Mouse (Mus musculus) cerebellum, adult 9-10 months (tissue): ENCODE data around the gene Qtrt1.

Experiments used
- DNase-seq: peaks from one replicate; pipeline ENCODE4 v3.0.0; 2022

Qtrt1 gene

DNA sequence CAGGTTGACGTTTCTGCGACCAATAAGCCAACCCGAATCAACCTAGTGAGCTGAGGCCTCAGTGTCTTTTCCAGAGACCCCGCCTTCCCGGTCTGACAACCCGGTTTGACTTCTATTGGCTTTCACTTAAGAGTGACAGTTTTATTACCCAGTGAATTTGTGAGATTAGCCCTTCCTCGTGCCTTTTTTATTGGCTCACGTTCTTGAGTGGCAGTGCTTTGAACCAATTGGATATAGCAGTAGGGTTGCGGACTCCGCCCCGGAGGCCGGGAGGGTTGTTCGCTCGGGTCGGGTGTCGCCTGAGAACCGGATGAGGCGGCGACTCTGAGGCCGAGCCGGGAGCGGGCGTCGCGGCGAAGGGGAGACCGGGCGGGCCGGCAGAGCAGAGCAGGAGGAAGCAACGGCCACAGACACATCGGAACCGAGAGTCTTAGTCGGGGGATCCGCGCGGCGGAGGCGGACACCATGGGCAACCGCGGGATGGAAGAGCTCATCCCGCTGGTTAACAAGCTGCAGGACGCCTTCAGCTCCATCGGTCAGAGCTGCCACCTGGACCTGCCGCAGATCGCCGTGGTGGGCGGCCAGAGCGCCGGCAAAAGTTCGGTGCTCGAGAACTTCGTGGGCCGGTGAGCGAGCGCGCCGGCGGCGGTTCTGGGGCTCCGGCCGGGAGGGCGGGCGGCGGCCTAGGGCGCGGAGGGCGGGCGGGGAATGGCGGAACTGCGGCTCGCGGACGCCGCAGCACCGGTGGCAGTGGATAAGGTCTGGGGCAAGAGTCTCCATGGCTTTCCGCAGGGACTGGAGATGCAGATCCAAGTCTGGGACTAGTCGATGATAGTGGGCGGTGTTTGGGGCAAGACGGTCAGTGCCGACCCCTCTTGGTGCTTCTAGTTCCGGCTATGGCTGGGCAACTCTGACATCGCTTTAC, 13.3 kb downstream of the Qtrt1 start, which contains the start of gene Dnm2:
TSS of gene Dnm2 (plus strand) at position 278 of the 925 bp plus-strand sequence.
- DNase-seq = peak; percentile 100

DNA sequence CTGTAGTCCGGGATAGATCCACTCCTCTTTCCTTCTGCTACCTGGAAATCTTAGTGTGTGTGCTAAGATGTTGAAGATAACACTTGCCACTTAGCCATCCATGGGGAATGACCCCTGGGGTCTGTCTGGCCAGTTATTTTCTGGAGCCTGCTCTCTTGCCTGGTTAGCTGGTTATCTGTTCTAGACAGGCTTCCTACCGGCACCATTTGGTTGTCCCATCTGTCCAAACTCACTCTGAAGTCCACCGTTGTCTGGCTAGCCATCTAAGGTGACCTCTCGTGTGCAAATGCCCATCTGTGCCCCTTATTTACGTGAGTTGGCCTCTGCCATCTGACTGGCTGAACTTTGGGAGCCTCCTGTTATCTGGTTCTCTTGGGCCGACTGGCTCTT, 13.9 kb downstream of the Qtrt1 start:
- peak; percentile 74 for DNase-seq

DNA sequence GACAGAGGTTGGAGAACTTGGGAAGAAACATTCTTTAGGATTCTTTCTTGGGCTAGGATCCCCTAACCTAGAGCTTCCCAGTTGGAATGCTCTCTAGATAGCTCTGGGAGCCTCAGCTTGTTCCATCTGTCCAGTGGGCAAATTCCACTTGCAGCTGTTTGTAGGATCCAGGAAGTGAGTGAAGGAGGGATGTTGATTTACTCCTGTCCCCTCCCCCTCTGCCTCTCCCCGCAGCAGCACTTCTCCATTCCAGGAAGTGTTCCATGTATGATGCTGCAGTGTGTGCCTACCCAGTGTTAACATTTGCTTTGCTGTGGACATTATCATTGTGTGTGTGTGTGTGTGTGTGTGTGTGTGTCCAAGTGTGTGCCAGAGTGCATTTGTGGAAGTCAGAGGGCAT, 14.4 kb downstream of the Qtrt1 start:
- no peak for DNase-seq

DNA sequence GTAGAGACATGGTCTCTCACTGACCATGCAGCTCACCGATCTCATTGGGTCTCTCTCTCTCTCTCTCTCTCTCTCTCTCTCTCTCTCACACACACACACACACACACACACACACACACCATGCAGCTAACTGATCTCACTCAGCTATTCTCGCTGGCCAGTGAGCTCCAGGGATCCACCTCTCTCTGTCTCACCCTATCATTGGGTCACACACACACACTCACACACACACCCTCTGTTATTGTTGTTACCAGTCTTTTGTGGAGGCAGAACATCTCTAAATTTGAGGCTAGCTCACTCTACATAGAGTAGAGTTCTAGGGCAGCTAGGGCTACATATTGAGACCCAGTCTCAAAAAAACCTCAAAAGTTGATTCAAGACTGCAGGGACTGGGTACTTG, 14.9 kb downstream of the Qtrt1 start:
- no peak for DNase-seq

DNA sequence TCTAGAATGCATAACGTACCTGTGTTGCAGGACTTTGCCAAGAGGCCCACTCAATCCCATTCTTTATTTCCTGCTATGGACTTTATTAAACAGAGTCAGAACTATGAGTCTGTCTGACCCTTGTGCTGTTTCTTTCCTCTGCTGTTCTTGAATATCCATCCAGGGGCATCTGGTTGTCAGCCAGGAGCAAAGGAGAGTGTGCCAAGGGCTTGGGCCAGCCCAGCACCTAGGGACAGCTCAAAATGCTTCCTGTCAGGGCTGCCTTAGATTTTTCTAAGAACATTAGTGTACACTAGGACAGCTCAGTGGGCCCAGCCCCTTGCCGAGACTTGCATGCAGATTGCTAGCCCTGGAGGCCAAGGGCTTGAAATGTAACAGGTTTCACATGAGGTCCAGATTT, 16.1 kb downstream of the Qtrt1 start:
- DNase-seq = peak; percentile 71

DNA sequence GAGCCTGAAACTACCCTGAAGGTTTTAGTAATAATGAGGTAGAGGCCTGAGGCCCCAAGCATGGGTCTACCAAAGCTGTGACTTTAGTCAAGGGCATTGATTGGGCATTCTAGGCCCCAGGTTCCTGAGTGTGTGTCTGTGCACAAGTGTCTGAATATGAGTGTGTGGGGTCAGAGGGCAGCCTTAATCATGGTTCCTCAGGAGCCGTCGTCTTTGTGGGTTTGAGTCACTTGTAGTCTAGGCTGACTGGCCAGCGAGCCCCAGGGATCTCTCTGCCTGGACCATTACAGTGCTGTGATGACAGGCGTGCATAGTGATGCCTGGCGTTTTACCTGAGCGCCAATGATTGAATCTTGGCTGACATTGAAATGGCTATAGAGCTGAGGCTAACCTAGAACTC, 16.5 kb downstream of the Qtrt1 start:
- no peak for DNase-seq

DNA sequence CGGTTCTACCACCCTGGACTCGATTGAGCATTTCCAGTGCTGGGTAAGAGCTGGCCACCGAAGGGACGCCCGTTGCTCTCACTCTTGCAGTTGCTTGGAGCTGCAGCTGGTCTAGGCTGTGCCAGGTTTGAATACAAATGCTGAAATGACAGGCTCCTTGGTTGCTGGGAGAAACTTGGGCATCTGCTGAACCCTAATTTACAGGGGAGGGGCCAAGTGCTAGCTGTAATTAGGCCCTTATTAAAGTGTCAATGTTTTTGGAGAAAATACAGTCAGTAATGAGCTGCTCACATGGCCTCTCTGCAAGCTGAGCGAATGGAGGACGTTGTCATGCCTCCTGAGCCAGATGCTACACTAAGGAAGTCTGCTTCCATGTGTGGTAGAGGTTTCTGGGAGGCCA, 19.1 kb downstream of the Qtrt1 start:
- DNase-seq = no peak

DNA sequence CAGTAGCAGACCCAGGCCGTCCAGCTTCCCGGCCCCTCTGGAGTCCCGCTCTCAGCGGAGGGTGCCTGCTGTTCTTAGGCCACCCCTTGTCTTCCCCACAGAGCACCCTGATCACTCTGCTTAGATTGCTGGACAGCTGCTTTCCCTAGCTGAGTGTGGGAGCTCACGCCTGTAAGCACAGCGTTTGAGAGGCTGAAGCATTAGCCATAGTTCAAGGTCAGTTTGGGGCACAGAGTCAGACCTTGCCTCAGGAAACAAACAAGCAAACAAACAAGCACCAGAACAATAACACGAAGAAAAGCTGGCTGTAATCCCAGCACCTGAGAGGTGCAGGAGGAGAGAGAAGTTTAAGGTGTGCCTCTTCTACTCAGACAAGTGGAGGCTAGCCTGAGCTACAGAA, 20.4 kb downstream of the Qtrt1 start:
- DNase-seq = no peak

DNA sequence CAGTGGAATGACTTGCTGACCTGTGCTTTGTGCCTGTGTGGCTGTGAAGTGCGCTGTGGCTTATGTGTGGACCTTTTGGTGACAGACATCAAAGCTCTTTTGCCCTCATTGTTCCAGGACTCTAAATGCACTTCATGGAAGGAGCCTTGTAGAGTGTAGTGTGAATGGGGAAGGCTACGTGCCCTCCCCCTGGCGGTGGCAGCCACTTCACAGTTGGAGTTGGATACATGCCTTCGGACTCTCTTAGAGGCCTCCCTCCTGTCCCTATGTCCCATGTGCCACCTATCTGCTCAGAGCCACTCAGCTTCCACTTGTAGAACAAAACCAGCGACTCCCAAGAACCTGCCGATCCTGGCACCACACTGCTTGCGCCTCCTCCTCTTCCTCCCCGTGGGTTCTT, 22.1 kb downstream of the Qtrt1 start:
- peak; percentile 82 for DNase-seq

DNA sequence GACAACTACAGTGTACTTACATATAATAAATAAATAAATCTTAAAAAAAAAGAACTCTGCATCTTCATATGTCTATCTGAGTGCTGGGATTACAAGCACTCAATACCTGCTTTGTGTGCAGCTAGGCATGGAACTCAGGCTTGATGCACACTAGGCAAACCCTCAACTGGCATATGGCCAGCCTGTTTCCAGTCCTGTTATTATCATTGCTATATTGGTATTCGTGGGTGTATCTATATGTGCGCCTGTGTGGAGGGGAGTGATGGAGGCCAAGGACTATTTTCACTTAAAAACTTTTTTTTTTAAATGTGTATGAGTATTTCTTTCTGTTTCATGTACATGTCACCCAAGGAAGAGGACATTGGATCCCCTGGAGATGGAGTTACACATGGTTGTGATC, 22.8 kb downstream of the Qtrt1 start:
- DNase-seq = no peak

DNA sequence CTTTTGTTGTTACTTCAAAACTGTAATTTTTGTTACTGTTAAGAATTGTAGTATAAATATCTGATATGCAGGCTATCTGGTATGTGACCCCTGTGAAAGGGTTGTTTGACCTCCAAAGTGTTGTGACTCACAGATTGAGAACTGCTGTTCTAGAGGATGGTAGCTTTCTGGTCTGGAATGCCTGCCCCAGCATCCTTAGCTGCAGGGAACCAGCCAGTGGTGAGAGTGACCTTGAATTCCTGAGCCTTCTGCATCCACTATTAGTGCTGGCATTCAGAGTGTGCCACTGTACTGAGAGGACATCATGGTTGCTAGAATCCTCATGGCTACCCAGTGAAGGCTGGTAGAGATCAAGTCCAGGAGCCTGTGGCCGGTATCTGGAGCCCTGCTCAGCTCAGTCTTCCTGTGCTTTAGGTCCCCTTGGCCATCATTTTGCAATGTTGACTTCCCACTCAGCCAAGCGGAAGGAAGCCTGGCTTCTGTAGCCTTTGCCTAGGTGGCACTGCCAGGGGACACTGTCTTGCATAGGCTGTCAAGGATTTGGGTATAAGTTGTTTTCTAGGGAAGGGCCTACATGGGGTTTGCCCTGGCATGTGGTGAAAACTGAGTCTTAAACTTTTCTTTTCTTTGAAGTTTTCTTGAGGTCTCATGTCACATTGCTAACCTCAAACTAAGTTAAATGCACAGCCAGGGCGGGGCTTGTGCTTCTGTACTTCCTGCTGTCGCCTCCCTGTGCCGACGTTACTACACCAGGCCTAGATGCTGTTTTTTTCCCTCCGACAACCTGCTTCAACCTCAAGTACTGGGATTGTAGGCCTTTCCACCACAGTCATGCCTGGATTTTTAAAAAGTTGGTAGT, 24.4 kb downstream of the Qtrt1 start:
- no peak for DNase-seq

DNA sequence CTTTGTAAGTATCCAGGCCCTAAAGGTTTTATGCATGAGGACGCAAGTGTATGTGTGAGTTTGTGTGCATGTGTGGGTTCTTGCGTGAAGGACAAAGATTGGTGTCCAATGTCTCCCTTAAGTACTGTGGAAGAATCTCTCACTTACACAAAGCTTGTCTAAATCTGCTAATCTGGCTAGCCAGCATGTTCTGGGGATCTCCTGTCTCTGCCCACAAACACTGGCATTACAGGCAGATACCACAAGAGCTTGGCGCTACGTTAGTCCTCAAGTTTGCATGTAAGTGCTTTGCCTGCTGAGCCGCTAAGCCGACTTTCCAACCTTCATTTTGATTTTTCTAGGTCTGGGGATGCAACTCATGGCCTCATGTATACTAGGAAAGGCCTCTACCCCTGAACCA, 25.9 kb downstream of the Qtrt1 start:
- DNase-seq = no peak

DNA sequence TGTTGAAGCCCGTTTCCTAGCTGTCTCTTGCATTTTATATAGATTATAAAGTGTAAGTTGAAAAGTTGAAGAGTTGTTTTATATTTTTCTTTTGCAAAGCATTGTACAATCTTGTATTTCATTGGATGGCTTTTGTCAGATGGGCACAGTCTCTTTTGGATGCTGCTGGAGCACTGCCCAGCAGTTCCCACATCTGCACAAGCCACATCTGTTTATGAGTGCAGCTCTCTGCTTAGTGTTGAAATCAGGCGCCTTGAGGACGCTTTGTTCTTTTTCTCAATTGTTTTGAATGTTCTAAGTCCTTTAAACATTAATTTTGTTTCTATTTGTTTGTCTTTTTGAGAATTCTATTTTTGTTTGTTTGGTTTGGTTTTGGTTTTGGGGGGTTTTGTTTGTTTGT, 26.6 kb downstream of the Qtrt1 start:
- DNase-seq = no peak

DNA sequence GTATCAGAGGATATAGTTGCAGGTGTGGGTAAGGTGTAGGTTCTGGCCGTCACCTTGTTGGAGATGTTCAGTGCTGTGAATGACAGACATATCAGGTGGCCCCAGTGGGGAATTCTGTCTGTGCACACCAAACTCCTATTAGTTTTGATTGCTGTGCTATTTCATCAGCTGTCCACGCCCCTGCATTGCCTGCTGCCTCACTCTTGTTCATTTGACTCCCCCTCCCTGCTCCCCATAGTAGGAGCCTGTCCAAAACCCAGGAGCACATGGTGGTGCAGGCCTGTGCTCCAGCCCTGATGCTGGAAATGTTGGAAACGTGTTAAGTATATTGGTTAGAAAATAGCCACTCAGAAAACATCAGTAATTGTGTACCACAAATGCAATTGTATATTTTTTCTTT, 27.8 kb downstream of the Qtrt1 start:
- DNase-seq = no peak

DNA sequence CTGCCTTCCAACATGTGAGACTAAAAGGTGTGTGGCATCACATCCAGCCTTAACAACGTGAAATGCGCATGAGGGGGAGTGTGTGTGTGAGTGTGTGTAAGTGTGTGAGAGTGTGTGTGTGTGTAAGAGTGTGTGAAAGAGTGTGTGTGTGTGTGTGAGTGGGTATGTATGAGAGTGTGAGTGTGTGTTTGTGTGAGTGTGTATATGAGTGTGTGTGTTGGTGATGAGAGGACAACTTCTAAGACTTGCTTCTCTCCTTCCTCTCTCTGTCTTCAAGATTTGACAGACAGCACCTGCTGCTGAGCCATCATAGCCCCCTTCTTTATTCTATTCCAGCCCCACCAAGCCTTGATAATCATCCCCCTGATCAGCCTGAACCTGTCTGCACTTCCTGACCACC, 28.3 kb downstream of the Qtrt1 start:
- DNase-seq = no peak

DNA sequence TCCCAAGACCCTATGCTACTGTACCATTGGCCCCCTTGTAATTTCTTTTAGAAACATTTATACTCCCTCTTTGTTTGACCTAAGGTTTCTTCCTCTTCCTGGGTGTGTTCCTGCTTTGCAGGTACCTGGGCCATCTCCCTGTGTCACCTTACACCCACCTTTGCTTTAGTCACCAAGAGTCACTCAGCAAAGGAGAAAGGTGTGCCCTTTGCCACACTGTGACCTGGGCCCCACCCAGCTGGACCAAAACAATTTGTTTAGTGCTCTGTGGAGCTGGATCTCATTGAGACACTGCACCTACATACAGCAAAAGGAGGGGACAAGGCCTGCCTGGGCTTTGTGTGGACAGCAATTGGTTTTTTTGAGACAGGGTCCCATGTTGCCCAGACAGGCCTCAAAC, 28.8 kb downstream of the Qtrt1 start:
- no peak for DNase-seq

DNA sequence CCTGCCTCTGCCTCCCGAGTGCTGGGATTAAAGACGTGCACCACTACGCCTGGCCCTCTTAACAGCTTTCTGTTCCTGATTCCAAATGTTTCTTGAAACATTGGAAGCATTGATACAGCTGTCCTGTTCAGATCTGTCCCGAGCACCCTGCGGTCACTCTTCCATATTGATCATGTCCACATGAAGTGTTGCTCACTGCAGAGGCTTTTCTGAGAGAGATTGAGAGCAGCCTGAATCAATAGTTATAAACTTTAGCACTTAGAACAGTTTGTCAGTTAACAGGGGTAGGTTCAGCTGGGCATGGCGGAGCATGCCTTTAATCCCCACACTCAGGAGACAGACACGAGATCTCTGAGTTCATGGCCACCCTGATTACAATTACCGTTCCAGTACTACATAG, 32.2 kb downstream of the Qtrt1 start:
- DNase-seq = no peak

DNA sequence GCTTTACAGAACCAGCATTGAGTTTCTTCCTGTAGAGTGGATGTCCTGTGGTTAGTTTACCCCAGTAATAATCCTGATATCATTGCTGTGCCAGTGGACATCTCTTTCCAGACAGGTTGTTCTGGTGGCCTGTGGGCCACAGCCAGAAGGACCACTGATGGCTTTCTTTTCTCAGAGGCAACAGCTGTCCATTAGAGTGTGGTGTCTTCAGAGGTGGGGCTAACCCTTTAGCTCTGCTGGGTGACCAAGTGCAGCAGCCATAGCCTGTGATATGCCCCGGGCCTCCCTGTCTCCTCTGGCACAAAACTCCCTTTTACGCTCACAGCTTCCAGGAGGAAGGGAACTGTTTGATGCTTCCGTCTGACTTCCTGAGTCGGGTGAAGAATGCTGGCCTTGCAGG, 32.9 kb downstream of the Qtrt1 start:
- no peak for DNase-seq

DNA sequence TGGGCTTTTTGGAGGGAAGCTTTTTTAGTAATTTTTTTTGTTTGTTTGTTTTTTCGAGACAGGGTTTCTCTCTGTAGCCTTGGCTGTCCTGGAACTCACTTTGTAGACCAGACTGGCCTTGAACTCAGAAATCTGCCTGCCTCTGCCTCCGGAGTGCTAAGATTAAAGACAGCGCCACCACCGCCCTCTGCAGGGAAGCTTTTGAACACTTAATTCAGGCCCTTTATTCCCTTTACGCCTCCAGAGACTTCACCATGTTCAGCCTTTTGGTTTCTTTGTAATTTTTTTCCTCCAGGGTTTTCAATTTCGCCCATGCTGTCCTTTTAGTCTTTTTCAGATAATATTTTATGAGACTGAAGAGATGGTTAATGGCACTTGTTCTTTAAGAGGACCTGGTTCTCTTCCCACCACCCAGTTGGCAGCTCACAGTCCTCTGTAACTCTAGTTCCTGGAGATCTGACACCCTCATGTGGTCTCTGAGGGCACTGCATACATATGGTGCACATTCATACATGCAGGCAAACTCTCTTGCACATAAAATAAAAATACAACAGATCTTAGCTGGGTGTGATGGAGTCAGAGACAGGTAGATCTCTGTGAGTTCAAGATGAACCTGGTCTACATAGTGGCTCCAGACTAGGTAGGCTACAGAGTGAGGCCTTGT, 33.6 kb downstream of the Qtrt1 start:
- DNase-seq = no peak

DNA sequence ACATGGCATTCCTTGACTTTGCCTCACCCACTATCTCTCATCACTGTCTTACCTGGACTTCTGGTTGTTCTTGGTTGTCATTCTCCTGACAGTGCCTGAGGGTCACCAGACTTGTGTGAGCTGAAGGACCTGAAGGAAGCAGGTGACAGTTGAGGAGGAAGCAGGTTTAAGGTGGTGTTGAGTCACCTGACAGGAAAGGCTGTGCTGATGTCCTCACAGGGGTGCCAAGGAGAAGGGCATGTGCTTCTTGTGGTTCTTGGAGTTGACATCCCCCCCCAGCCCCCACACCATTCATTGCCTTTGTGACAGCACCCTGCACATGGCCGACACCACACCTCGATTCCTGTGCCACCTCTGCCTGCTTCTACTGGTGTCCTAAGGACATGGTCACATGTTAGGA, 36.1 kb downstream of the Qtrt1 start:
- no peak for DNase-seq

DNA sequence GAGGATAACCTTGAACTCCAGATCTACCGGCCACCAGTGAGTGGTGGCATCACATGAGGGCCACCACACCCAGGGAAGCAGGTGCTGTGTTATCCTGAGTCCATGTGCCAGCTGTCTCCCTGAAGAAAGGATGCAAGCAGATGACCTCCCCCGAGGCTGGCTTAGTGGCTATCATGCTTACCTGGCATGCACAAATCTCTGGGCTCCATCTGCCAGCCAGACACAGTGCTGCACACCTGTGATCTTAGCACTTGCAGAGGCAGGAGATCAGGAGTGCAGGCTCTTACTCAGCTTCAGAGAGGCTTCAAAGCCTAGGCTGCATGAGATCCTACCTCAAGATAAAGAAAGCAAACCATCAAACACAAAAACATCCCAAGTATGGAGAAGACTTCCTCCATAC, 38.1 kb downstream of the Qtrt1 start:
- no peak for DNase-seq

DNA sequence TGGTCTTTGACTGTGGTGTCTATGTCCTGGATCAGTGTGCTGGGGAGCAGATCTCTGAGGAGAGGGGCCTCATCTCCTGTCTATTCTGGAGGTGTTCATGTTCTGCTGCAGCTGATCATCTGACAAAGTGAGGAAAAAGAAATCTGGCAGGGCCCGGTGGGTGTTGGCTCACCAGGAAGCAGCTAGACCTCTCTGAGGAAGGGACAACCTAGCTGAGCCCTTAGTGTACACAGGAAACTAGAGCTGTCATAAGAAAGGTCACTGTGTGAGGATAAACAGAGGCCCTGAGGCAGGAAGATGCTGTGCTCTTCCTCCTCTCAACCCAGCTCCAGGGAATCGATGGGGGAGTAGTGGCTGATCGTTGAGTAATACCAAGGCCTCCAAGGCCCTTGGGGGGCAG, 38.6 kb downstream of the Qtrt1 start:
- no peak for DNase-seq

DNA sequence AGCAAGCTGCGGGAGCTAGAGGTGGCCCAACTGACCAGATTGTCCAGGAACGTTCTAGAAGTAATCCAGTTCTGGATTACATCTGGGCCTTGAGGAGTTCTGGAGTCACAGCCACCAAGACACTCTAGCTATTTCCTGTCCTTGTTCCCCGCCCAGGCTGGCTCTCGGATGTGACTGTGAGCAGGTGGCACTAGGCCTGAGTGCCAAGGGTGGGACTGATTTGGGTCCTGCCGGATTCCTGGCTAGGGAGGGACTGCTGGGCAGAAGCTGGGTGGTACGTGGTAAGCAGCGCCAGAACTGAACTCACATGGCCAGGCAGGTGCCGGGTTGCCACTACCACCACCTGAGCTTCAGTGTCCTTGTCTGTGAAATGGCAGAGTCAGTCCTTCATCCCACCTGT, 39.8 kb downstream of the Qtrt1 start:
- no peak for DNase-seq

DNA sequence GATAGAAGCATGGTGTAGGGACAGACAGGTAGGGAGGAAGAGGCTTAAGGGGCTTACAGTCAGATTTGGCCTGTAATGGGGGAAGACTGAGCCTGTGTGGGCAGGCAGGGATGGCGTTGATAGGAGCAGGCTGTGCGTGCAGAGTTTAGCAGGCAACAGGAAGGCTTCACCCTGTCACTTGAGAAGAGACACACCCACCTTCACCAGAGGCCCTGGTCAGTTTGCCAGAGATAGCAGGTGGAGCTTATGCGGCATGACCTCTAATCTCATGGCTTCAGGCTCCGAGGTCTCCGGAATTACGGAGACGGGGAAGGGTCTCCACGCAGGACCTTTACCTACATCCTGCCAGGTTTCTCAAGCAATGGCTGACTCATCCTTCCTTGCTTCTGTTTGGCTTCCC, 40.2 kb downstream of the Qtrt1 start:
- no peak for DNase-seq
